Mouse (Mus musculus) hindbrain, embryonic 12.5 days (tissue): ENCODE data around the gene Epb41. TPM values are rescaled to one million over a fixed set of nuclear protein-coding genes. Genes with fewer than 3 reads are reported as not detected.

Experiments
- ATAC-seq: fragments of 200-750 bp; cut with Nextera tagmentation; 2 replicates; pipeline ENCODE4 v1.8.0; 2017; ENCODE audit warnings: moderate TSS enrichment; ENCODE audit not compliant: low FRiP score
- H3K27ac ChIP-seq: fragments of 300-500 bp; sonication (generic); 2 replicates; pipeline ENCODE4 v1.5.1; 2016; ENCODE audit warnings: mild to moderate bottlenecking
- H3K27me3 ChIP-seq: fragments of 300-500 bp; sonication (generic); 2 replicates; pipeline ENCODE4 v1.6.1; 2016; ENCODE audit warnings: mild to moderate bottlenecking
- H3K36me3 ChIP-seq: fragments of 300-500 bp; sonication (generic); 2 replicates; pipeline ENCODE4 v1.6.1; 2016; ENCODE audit warnings: mild to moderate bottlenecking
- H3K4me1 ChIP-seq: fragments of 300-500 bp; sonication (generic); 2 replicates; pipeline ENCODE4 v1.6.1; 2016
- H3K4me2 ChIP-seq: fragments of 300-500 bp; sonication (generic); replicated peaks from 2 replicates; pipeline ENCODE4 v1.6.1; 2016; ENCODE audit warnings: mild to moderate bottlenecking
- H3K4me3 ChIP-seq: fragments of 300-500 bp; sonication (generic); 2 replicates; pipeline ENCODE4 v1.5.1; 2016; ENCODE audit warnings: mild to moderate bottlenecking
- H3K9ac ChIP-seq: fragments of 300-500 bp; sonication (generic); 2 replicates; pipeline ENCODE4 v1.6.1; 2016; ENCODE audit warnings: mild to moderate bottlenecking, moderate library complexity
- H3K9me3 ChIP-seq: fragments of 300-500 bp; sonication (generic); replicated peaks from 2 replicates; pipeline ENCODE4 v1.6.1; 2016; ENCODE audit warnings: mild to moderate bottlenecking
- WGBS: fragments of 180-500 bp; shearing (Covaris S2); methylation state at CpG from one replicate; pipeline ENCODE4 v1.1.7; 2016; 5-methylcytosine and 5-hydroxymethylcytosine counted together
- polyA plus RNA-seq: library from polyadenylated mRNA; unstranded; fragments of >200 nt; fragmentation: Nextera tagmentation; extraction: Ambion mirVana; gene quantifications from 2 replicates; pipeline ENCODE4 v1.2.1, GENCODE M21; 2016

Epb41 gene
- polyA plus RNA-seq, 1 experiment from 2014 or later = 198 TPM

DNA sequence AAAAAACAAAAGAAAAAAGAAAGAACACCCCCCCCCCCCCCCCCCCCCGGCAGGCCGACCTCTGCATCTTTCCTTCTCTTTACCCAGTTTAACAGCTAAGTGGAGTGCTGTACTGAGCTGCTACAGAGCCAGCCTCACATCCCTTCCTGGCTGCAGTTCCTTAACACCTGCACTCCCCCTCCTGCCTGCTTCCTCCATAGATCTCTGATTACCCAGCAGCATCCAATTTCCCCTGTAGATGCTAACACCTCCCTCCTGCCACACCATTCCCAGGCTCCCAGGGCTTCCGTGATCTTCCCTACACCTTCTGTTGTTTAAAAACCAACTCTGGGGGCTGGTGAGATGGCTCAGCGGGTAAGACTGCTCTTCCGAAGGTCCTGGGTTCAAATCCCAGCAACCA, 163.6 kb downstream of the Epb41 start:
- peaks cover 47% of the 10 kb centered on the region for H3K4me1 ChIP-seq
- no peak overlapping the region for H3K4me3 ChIP-seq
- WGBS = 44% methylated on average over 4 of the region's 5 CpGs
- no peak for ATAC-seq
- no peaks in the 10 kb centered on the region for H3K36me3 ChIP-seq
- no peak overlapping the region for H3K27ac ChIP-seq
- H3K4me2 ChIP-seq = no peak overlapping the region
- no peaks in the 10 kb centered on the region for H3K9me3 ChIP-seq
- no peak overlapping the region for H3K9ac ChIP-seq
- H3K27me3 ChIP-seq = peaks cover 41% of the 10 kb centered on the region

DNA sequence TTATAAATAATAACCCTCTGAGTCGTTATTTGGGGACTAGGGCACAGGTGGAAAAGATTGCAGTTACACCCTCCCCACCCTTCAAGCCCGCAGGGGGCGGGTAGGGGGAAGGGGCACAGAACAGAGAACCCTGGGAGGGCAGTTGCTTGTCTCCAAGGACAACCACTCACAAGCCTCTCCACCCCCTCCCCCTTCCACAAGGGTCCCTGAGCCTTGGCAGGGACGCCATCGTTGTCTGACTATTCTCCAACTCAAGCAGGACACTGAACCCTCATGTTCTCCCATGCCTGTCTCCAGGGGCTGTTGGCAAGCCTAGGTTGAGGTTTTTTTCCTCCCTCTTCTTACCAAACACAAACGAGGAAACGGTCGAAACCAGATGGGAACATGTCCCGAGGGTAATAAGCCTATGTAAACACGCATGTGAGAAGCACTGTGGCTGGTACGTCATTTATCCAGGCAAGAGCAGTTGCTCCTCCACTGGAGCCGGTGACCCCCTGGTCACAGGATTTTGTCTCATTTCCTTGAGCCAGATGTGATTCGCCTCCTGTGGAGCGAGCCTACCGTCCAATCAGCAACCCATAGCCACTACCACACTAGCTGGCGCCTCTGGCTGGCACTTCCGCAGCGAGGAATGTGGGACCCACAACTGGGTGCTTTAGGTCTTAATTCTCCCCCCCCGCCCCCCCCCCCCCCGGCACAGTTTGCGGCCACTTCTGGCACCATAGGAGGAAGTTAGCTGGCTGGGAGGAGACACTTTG, 164.7 kb downstream of the Epb41 start:
- Histone ChIP-seq H3K9me3 (no peaks in the 10 kb centered on the region), H3K4me1 (peaks cover 37% of the 10 kb centered on the region), H3K36me3 (peaks cover 4% of the 10 kb centered on the region; the same call in 1 of the 2 replicates), H3K27me3 (peaks cover 30% of the 10 kb centered on the region), H3K9ac (no peak overlapping the region), H3K27ac (peak overlapping the region; percentile 50; the same call in 1 of the 2 replicates), H3K4me2 (peak overlapping the region; percentile 33), H3K4me3 (no peak overlapping the region)
- WGBS = 12% methylated on average over 18 of the region's 21 CpGs
- peak; percentile 45 for ATAC-seq

DNA sequence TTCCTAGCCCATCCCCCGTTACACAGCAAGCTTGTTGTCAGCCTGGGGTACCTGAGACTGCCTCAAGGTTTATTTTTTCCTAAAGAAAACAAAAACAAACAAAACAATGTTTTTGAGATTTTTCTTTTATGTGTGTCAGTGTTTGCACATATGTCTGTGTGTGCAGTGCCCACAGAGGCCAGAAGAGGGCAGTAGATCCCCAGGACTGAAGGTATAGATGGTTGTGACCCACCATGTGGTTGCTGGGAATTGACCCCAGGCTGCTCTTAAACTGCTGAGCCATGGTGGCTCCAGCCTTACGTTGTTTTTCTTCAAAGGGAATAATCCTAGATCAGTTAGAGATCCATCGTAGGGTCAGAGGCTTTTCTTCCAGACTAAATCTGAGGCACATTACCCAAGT, 167.2 kb downstream of the Epb41 start:
- Histone ChIP-seq H3K9me3 (no peaks in the 10 kb centered on the region), H3K27ac (no peak overlapping the region), H3K4me2 (no peak overlapping the region), H3K4me3 (no peak overlapping the region), H3K9ac (no peak overlapping the region), H3K4me1 (peaks cover 23% of the 10 kb centered on the region), H3K36me3 (peaks cover 20% of the 10 kb centered on the region), H3K27me3 (peaks cover 14% of the 10 kb centered on the region)
- WGBS = 95% methylated on average over 3 of the region's 3 CpGs
- no peak for ATAC-seq

DNA sequence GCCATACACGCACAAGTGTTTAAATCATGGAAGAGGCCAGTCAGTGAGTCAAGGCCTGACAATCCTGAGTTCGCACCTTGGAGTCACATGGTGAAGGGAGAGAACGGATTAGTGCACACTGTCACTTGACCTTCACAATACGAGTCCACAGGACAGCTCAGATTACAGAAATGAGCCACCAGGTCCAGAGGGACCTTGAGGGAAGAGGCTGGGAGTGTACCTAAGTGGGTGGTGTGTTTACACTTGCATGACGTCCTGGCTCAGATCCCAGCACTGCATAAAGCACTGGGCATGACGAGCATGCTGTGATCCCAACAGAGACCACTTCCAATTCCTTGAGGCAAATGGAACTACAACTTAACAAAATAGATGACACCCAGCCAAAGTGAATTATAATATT, 168.7 kb downstream of the Epb41 start:
- Histone ChIP-seq H3K9me3 (no peaks in the 10 kb centered on the region), H3K4me2 (no peak overlapping the region), H3K36me3 (peaks cover 33% of the 10 kb centered on the region), H3K4me3 (no peak overlapping the region), H3K27ac (no peak overlapping the region), H3K27me3 (no peaks in the 10 kb centered on the region), H3K4me1 (peaks cover 21% of the 10 kb centered on the region), H3K9ac (no peak overlapping the region)
- WGBS = 76% methylated on average over 6 of the region's 6 CpGs
- no peak for ATAC-seq

DNA sequence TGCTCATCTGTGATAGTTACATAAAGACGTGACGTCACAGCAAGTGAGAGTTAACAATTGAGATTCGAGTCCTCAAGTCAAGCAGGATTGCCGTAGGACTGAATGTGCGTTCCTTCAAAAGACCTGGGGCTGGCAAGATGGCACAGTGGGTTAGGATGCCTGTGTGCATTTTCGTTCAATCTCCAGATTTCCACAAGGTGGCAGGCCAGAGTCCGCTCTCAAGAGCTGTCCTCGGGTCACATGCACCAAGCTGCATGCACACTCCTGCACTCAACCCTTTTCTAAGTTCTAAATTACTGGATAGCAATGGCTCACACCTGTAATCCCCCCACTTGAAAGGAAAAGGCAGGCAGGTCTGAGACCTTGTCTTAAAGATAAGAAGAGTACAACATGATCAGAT, 170.6 kb downstream of the Epb41 start:
- H3K36me3 ChIP-seq = peaks cover 53% of the 10 kb centered on the region
- WGBS = 55% methylated on average over 8 of the region's 8 CpGs

DNA sequence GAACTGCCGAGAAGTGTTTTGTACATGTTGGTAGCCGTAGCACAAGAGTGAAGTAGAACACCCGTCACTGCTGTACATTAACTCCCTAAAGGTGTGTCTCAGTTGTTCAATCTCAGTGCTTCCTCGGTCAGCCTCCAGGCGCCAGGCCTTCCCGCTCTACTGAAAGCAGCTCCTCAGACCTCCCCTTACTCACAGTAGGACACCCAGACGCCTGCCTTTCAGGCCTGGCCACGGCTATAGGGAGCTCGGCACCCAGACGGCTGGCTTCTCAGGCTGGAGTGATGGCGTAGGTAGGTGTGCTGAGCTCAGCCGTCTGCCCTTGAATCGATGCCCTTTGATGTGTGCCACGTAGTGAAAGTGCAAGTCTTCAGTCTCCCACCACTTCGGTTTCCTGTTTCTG, 174.0 kb downstream of the Epb41 start:
- Histone ChIP-seq H3K9ac (no peak overlapping the region), H3K4me1 (no peaks in the 10 kb centered on the region), H3K36me3 (peaks cover 77% of the 10 kb centered on the region), H3K4me2 (no peak overlapping the region), H3K9me3 (no peaks in the 10 kb centered on the region), H3K4me3 (no peak overlapping the region), H3K27me3 (no peaks in the 10 kb centered on the region), H3K27ac (no peak overlapping the region)
- no peak for ATAC-seq
- 92% methylated on average over 15 of the region's 15 CpGs for WGBS

More for the DNA sequence above, 170.6 kb downstream of the Epb41 start:
- H3K27ac ChIP-seq = no peak overlapping the region
- peaks cover 2% of the 10 kb centered on the region for H3K4me1 ChIP-seq
- H3K4me2 ChIP-seq = no peak overlapping the region
- no peak overlapping the region for H3K4me3 ChIP-seq
- H3K9me3 ChIP-seq = no peaks in the 10 kb centered on the region
- H3K27me3 ChIP-seq = no peaks in the 10 kb centered on the region
- ATAC-seq = no peak
- no peak overlapping the region for H3K9ac ChIP-seq

DNA sequence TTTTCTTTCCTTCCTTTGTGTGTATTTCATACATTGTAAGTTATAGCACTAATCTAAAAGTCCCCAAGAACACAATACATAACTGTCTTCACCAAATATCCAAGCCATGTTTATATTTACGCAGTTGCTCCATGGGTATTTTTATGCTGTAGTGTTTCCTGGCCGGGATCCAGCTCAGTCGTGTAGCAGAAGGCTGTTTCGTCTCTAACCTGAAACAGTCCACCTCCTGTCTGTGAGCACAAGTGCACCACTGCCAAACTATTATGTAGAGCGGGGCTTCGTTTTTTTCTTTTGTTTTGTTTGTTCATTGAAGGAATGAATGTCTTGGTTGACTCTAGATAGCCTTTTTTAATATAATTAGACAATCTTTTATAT, 176.0 kb downstream of the Epb41 start:
- peaks cover 74% of the 10 kb centered on the region for H3K36me3 ChIP-seq
- H3K27ac ChIP-seq = no peak overlapping the region
- H3K4me1 ChIP-seq = no peaks in the 10 kb centered on the region
- H3K9me3 ChIP-seq = no peaks in the 10 kb centered on the region
- no peak overlapping the region for H3K4me2 ChIP-seq
- ATAC-seq = no peak
- H3K27me3 ChIP-seq = no peaks in the 10 kb centered on the region
- H3K9ac ChIP-seq = no peak overlapping the region
- 92% methylated on average over 6 of the region's 6 CpGs for WGBS
- no peak overlapping the region for H3K4me3 ChIP-seq

DNA sequence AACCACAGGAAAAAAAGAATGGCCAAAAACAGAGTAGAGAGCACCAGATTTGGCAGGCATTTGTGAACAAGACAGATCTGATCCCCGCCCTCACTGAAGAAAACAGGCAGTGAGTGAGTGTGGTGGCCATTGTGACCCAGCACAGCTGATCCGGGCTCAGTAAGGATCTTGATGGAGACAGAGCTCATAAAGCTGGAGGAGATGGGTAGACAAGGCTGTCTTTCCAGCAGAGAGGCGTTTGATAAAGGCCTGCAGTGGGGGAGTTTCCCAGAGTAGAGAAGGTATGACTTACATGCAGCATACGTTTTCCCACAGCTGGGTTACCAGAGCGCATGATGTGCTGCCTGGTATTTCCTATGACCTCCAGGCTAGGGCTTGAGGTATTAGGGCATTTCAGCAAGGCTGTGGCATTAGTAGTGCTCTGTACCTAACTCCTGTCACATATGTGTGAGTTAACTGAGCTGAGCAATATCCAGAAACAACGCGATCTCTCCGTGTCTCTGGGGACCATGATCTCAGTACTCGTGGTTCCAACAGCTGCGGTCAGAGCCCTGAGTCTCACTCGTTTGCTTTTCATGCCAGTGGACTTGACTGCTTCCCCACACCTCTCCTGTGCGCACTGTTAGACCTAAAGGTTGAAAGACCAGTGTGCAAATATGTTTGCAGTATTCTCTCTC, 176.5 kb downstream of the Epb41 start:
- Histone ChIP-seq H3K4me3 (no peak overlapping the region), H3K27ac (no peak overlapping the region), H3K4me2 (no peak overlapping the region), H3K9ac (no peak overlapping the region), H3K36me3 (peaks cover 75% of the 10 kb centered on the region), H3K4me1 (no peaks in the 10 kb centered on the region), H3K9me3 (no peaks in the 10 kb centered on the region), H3K27me3 (no peaks in the 10 kb centered on the region)
- 83% methylated on average over 12 of the region's 12 CpGs for WGBS
- no peak for ATAC-seq

DNA sequence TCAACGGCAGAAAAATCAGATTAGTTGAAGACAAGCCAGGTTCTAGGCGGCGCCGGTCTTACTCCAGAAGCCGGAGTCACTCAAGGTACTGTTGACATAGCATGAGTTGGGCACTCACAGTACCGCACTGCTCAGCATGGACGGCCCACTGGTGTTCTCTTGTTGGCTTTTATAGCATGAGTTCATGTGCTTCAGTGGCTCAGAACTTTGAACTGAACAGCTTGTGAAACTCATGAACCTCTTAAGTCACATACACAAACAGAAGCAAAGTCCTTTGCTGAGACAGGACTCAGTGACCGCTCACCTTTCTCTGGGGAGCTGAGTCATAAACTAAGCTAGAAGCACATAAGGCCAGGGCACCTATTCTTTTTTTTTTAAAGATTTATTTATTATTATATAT, 177.3 kb downstream of the Epb41 start:
- H3K27ac ChIP-seq = no peak overlapping the region
- H3K4me2 ChIP-seq = no peak overlapping the region
- no peak overlapping the region for H3K9ac ChIP-seq
- peaks cover 82% of the 10 kb centered on the region for H3K36me3 ChIP-seq
- no peaks in the 10 kb centered on the region for H3K27me3 ChIP-seq
- no peak for ATAC-seq
- no peaks in the 10 kb centered on the region for H3K9me3 ChIP-seq
- H3K4me1 ChIP-seq = no peaks in the 10 kb centered on the region
- no peak overlapping the region for H3K4me3 ChIP-seq
- WGBS = 96% methylated on average over 8 of the region's 8 CpGs

DNA sequence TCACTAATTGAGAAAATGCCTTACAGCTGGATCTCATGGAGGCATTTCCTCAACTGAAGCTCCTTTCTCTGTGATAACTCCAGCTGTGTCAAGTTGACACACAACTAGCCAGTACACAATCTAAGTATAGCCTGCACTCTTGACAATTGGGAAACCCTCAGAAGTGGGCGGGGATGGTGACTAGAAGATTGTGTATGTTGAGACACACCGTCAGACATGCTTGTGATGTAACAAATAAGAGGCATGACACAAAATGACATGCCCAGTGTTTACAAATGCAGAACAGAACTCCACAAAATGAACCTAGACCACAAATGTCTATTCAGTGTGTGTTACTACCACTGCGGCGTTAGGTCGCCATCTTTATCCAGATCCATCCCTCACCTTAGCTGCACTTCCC, 178.0 kb downstream of the Epb41 start:
- 95% methylated on average over 5 of the region's 5 CpGs for WGBS
- H3K36me3 ChIP-seq = peaks cover 82% of the 10 kb centered on the region

DNA sequence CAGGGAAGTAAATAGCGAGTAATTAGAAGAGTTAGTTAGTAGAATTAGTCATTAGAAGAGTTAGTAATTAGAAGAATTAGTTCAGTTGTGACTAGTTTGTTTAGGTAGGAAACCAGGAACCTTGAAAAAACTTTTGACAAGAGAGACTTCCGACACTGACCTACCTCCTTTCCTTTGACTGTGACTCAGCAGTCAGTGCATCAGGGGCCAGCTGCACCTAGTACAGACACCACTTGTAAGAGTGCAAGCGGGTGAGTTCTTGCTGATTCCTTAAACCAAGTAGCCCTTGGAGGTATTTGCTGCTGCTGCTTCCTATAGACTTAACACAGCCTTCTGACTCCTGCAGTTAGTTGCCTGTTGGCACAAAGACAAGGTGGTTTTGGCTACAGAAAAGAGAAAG, 184.4 kb downstream of the Epb41 start:
- ATAC-seq = no peak
- H3K27me3 ChIP-seq = no peaks in the 10 kb centered on the region
- peaks cover 51% of the 10 kb centered on the region for H3K36me3 ChIP-seq

More for the DNA sequence above, 178.0 kb downstream of the Epb41 start:
- H3K4me1 ChIP-seq = no peaks in the 10 kb centered on the region
- no peak for ATAC-seq
- no peak overlapping the region for H3K4me2 ChIP-seq
- H3K9me3 ChIP-seq = no peaks in the 10 kb centered on the region
- no peak overlapping the region for H3K27ac ChIP-seq
- H3K9ac ChIP-seq = no peak overlapping the region
- no peaks in the 10 kb centered on the region for H3K27me3 ChIP-seq
- no peak overlapping the region for H3K4me3 ChIP-seq

DNA sequence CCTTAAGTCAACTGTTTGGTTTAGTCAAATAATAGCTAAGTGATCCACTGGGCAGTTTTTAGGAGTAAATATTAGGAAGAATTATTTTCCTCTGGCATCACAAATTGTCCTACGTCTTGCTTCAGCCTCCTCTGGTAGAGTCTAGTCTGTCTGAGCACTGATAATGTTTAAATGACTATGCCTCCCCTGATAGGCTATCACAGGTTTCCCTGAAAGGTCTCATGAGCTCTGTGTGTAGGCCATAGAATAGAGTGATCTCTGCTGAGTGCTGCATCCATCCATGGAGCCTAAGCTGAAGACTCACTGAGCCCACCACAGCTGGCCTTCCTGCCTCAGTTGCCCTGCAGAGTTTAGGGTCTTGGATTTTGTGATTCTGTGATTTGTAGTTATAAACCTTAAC, 186.6 kb downstream of the Epb41 start:
- Histone ChIP-seq H3K4me2 (no peak overlapping the region), H3K27me3 (no peaks in the 10 kb centered on the region), H3K9me3 (no peaks in the 10 kb centered on the region), H3K4me1 (peaks cover 6% of the 10 kb centered on the region), H3K27ac (no peak overlapping the region), H3K9ac (no peak overlapping the region), H3K36me3 (peaks cover 43% of the 10 kb centered on the region), H3K4me3 (no peak overlapping the region)
- WGBS = 74% methylated on average over 1 of the region's 1 CpGs
- ATAC-seq = no peak

More for the DNA sequence above, 184.4 kb downstream of the Epb41 start:
- WGBS = 85% methylated on average over 3 of the region's 3 CpGs
- Histone ChIP-seq H3K9ac (no peak overlapping the region), H3K4me2 (no peak overlapping the region), H3K4me3 (no peak overlapping the region), H3K27ac (no peak overlapping the region), H3K4me1 (no peaks in the 10 kb centered on the region), H3K9me3 (no peaks in the 10 kb centered on the region)

DNA sequence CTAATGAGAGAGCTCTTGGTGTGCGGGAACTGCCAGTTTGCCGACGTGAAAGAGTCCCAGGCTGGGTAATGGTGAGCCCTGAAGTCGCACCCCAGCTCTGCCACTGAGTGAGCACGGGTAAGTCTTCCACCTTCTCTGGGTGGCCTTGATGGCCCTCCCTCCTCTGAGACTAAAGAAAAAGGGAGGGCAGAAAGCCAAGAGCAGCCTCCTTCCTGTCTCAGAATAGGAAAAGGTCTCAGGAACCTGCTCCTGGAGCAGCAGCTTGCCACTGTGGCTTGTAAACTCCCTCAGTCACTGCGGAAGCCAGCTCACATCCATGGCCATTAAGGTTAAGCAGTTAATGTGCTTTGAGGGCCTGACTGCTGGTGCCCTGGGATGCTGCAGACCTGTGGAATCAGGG, 189.7 kb downstream of the Epb41 start:
- 89% methylated on average over 6 of the region's 6 CpGs for WGBS
- Histone ChIP-seq H3K4me1 (peaks cover 14% of the 10 kb centered on the region), H3K27me3 (no peaks in the 10 kb centered on the region), H3K36me3 (peaks cover 20% of the 10 kb centered on the region), H3K4me2 (no peak overlapping the region), H3K9me3 (no peaks in the 10 kb centered on the region), H3K4me3 (no peak overlapping the region), H3K27ac (no peak overlapping the region; the same call in 1 of the 2 replicates), H3K9ac (no peak overlapping the region)
- ATAC-seq = no peak
